Mouse (Mus musculus) v-Abl transformed pro-B cells (cell line): Measurements from ENCODE around the gene Ubfd1.

Source experiments
- in situ Hi-C, 2 experiments: fragments of 400-800 bp; cut with MboI; formaldehyde crosslinking; loops; one replicate each; pipeline ENCODE4 v1.15.1; 2025; ENCODE audit not compliant: unreplicated experiment in 2 of 2

The Ubfd1 gene

DNA sequence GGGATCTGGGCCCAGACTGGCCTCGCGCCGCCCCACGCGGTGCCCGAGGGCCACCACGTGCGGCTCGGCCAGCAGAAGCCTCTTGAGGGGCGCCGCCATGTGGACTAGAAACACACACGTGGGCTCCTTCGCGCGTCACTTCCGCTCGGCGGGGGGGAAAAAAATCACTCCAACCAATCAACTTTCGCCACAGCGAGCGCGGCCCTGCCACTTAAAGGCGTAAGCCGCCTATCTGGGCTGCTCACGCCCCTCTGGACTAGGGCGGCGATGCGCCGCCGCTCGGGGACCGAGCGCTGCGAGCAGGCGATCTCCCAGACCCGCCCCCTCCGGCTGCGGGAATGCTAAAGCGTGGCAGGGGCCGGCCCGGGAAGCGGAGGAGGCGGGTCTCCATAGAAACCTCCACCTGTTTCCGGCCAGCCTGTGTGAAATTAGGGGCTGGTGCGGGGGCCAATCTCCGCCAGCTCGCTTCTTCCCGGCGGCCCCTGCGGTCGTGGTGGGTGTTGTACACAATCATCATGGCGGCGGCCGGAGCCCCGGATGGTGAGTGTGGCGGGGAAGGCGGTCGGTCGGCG is at the start of gene Ubfd1, which contains the start of gene Ears2:
Gene Ubfd1 (plus strand): TSS at position 231 of the 572 bp plus-strand sequence.
Gene Ears2 (minus strand): TSS at position 319 of the 572 bp plus-strand sequence.
- in situ Hi-C loops: loop anchor here in 1 of 2 experiments (5.0 kb wide), 1 partner anchor 80 kb away; no protein-coding TSS in a partner anchor

DNA sequence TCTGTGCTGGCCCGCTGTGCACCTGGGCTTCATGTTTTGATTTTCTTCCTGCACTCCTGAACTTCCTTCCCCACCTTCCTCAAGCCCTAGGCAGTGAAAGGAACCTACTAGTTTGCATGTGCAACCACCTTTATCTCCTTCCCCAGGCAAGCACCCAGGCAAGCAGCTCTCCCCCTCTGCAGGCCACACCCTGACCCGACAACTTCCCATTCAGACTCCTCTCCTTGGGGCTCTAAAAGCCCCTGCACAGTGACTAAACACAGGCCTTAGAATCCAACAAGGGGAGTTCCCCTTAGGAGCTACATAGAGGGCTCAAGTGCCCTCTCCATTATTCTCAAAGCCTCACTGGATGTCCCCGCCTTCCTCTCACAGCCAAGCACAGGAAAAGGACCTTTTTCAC is 48.7 kb upstream of the Ubfd1 start:
- in situ Hi-C loops: no loop called here

DNA sequence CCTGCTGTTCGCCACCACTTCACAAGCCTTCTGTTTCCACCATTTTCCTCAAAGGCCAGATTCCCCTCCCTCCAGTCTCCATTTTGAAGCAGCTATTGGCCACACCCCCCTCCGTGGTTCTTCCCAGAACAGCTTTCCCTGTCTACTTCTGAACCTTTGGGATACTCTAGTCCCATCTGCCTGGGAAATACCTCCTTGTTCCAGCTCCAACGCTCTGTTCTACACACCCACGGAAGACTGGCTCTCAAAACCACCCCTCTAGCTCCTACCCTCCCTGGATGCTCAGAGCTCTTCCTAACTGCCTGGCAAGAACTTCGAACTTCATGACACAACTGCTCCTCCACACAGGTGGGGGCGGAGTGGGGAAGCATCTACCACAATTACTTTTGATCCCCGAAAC is 48.0 kb upstream of the Ubfd1 start:
- in situ Hi-C loops: no loop called here

DNA sequence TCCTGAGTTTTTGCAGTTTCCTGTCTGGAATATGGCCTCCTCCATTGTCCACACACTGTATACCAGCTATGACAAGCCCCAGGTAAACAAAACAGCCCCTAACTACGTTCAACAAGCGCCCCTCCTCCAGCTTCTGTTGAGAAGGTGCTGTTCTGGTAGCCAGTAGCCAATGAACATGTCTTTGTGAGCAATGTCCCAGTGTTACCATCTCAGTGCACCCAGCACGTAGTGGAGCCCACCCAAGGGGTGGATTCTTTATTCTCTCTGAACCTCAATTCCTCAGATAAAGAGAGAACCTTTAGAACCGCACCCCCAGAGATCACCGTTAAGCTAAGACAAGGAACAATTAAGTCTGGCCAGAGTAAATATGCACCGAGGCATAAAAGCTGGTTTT is 46.7 kb upstream of the Ubfd1 start:
- in situ Hi-C loops: no loop called here

DNA sequence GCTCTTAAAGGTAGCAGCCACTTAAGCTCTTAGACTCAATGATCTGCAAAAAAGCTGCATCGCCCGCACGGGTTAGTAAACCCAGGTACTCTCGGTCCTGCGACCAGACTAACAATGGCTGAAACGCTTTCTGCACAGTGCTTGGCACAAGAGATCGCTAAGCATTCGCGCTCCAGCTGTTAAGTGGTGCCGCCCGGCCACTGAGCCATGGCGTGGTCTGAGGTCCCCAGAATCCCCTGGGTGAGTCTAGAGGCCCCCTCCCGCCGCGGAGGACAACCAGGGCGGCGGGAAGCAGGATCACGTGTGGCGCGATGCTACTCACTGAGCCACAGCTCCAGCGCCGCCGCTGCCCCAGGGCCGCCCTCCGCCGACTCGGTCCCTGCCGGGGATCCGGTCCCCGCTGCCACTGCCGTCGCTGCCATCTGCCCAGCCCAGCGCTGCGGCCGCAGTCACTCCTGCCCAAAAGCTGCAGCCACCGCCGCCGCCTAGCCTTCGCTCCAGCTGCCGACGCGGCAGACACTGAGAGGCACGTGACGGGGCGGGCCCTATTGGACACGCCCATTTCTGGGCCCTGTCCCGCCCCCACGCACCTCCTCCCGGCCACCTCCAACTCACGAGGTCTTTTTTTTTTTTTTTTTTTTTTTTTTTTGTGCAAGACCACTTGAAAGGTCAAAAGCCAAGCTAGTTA is 46.2 kb upstream of the Ubfd1 start, which contains the start of gene Gga2:
Gene Gga2 (minus strand): TSS at position 556 of the 688 bp plus-strand sequence.
- in situ Hi-C loops: no loop called here

DNA sequence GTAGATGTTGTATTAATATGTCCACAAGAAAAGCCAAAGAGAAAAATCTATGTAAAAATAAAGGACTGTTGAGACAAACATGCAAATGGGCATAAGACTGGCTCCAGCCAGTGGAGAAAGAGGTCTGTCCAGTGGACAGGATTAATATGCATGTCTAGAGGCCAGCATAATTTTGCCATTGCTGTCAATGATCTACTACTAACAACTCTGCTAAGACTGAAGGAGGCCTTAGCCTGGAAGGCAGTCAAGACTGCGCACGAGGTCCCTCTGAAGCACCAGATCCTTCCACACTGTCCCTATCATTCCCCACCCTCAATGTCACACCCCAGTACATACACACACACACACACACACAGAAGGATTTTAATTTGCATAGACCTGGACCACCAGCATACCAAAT is 44.8 kb upstream of the Ubfd1 start:
- in situ Hi-C loops: no loop called here

DNA sequence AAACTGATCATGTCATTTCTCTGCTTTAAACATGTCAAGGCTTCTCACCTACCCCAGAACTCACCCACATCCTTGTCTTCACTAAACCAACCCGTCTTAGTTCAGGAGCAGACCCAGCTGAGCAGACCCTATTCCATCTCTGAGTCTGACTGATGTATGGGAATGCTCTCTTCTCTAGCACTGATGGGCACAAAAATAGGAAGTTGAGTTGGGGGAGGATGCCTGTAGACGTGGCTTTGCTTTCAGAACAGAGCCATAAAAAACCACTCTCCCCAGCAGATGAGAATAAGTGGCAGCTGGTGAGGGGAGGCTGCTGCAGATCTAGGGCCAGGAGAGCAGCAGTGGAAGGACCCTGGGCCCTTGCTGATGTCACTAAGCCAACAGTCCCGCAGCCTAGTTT is 33.6 kb upstream of the Ubfd1 start:
- in situ Hi-C loops: no loop called here

DNA sequence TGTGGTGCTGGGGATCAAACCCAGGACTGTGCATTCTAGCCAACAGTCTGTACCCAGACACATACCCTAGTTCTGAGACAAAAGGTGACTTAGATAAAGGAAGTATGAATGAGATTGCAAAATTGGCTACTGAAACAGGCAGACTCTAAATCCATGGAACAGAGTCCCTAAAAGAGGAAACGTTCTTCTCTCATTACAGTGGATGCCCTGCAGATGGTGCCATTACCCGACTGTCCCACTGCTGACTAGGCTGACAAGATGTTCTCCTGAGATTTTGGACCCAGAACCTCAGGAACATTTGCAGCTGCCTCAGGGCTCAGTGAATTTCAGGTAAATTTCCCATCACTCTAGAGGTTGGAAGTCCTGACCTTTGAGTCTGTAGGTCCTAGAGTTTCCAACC is 32.6 kb upstream of the Ubfd1 start:
- in situ Hi-C loops: no loop called here

DNA sequence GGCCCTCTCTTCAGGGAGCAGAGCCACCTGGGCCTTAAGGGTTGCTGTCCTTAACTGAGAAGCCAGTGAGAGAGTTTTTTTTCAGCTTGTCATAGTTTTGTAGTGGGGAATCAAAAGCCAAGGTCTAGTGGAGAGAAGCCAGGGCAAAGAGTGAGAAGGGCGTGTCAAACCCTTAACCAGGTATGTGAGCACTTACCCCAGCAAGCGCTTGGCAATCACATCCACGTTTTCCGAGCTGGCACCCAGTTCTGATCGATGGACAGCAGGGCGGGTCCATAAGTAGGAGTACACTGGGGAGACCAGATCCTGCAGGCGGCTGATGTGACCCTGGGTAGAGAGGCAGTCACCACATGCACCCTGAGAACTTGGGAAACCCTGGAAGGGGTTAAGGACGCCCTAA is 22.9 kb upstream of the Ubfd1 start:
- in situ Hi-C loops: no loop called here

DNA sequence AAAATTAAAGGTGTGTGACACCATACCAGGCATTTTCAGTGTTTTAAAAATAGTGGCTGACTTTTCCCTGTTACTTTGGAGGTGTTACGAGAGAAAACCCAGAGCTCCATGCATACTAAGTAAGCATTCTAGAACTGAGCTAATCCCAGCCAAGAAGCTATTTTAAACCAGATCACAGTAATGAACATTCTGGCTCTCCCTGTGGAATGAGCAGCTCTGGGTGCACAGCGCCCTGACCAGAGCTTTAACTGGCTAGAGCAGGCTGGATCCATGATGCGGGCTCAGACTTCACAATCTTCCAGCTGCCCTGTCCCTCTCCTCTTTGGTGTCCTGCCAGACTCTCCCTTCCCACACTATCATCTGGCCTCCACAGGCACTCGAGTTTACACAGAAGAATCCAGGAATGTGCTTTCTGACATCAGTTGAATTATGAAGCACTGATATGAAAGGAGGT is 21.8 kb upstream of the Ubfd1 start:
- in situ Hi-C loops: no loop called here

DNA sequence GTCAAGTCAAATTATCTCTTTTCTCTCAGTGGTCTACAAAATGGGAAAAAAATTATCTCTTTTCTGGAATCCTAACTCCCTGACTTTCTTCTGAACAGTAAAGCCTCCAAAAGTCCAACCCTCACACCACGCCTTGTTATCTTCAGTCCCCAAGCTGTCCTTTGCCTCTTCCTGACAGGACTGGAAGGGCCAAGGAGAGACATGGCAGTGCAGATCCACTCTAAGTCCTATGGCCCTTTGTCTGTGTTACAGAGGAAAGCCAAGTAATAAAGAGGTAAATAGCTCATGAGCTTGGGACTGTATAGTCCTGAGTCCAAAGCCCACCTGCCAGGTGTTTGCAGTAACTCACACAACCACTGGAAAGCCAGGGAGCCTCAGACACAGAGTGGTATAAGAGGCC is 21.3 kb upstream of the Ubfd1 start:
- in situ Hi-C loops: no loop called here

DNA sequence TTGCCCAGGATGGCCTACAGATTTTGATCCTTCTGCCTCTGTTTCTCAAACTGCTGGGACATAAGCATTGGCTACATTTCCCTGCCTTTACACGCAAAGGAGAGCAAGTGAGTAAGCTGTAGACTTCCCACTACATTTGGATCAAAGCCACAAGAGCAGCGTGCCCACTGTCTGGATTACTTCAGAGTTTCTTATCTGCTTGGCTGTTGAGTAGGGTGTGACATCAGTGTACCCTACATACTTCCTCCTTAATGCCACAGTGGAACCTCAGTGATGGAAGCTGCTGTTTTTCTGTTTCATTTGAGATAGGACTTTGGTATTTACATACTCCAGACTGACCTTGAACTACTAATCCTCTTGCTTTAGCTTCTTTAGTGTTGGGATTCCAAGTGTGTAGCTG is 20.2 kb upstream of the Ubfd1 start:
- in situ Hi-C loops: no loop called here

DNA sequence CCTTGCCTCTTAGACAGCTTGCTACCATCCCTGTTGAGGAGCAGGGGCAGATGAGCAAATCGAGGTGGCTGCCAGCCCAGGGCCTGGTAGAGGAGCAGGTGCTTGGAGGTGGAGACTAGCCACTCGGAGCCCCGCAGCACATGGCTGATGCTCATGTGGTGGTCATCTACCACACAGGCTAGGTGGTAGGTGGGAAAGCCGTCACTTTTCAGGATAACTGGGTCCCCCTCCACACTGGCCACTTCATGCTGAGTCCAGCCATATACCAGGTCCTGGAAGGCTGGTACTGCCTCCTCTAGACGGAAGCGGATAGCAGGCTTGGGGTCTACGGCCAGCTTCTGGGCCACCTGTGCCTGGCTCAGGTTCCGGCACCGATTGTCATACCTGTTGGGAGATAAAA is 18.8 kb upstream of the Ubfd1 start:
- in situ Hi-C loops: no loop called here

DNA sequence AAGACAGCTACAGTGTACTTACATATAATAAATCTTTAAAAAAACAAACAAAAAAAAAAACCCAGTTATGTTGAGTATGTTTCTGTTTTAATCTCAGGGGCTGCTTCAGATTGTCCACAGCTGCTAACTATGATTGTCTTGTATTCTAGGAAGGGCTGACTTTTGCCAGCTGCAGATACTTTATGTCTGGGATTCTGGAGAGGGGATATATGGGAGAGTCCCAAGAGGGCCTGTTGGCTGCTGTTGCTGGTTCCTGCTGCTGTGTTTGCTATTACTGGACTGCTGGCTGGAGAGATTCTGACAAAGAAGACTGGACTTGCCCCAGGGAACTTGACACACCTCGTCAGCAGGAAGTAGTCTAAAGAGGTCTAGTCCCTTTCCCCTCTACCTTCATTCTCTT is 16.1 kb upstream of the Ubfd1 start:
- in situ Hi-C loops: no loop called here

DNA sequence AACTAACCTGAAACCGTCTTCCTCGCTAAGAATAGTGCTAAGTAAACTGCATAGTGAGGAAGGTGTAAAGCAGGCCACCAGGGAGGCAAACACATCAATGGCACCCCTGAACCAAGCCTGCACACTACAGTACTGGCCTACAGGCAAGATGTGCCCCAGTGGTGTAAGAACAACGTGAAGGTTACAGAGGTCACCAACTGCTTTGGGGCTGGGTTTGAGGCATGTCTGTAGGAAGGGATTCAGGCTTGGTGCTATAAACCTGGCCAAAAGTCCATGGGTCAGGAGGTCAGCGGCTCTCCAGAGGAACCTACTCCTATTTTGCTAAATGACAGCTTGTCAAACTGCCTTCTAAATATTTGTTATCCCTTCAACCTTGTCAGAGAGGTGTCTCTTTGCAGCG is 10.3 kb upstream of the Ubfd1 start:
- in situ Hi-C loops: no loop called here

DNA sequence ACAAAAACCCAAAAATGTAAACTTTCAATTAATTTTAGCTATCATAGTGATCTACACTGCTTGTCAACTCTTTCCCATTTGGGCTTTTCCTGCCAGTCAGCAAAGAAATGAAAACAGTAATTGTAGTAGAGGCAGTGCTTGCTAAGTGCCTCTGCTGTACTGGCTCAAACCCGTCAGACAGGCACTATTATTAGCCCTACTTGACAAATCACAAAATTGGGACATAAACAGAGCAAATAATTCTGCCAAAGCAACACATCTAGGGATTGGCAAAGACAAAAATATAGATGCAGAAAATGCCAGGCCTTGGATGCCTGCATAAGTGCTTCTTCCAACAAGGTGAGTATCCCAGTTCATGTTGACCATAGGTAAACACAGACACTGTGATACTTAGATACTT is 1.3 kb upstream of the Ubfd1 start:
- in situ Hi-C loops: loop anchor here in 1 of 2 experiments (5.0 kb wide), 1 partner anchor 78 kb away; no protein-coding TSS in a partner anchor

DNA sequence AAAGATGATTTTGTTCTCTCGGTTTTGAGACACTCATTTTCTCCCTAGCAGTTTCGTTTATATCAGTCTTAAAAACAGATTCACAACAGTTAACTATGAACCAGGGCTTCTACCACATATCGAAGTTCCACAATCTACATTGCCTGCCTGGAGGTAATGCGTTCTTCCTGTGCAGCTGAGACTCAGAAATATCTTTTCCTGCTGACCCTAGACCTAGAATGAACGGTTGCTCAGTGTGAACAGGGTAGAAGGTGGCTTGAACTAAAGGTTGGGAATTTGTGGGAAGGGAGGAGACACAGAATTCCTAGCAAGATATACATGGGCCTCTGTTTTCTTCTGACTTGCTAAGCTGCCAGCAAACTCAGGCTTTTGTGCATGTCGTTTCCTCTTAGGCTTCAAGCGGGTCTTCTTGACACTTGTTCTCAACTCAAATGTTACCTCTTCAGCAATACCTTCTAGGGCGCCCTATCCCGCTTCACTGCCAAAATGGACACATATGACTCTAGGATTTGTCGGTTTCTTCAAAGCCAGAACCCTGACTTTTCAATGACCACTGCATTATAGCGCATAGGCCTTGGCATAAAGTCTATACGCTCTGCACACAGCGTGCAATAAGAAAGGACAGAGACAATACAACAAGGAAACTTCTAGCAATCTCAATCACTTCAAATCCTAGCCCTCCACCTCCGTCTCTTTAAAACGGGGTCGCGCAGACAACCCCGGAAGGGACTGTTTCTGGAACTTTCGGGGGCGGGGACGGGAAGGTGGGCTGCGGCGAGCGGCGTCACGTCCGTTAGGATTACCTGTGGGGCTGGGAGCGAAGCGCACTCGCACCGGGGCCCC is 652 bp upstream of the Ubfd1 start:
- in situ Hi-C loops: loop anchor here in 1 of 2 experiments (5.0 kb wide), 1 partner anchor 79 kb away; no protein-coding TSS in a partner anchor

DNA sequence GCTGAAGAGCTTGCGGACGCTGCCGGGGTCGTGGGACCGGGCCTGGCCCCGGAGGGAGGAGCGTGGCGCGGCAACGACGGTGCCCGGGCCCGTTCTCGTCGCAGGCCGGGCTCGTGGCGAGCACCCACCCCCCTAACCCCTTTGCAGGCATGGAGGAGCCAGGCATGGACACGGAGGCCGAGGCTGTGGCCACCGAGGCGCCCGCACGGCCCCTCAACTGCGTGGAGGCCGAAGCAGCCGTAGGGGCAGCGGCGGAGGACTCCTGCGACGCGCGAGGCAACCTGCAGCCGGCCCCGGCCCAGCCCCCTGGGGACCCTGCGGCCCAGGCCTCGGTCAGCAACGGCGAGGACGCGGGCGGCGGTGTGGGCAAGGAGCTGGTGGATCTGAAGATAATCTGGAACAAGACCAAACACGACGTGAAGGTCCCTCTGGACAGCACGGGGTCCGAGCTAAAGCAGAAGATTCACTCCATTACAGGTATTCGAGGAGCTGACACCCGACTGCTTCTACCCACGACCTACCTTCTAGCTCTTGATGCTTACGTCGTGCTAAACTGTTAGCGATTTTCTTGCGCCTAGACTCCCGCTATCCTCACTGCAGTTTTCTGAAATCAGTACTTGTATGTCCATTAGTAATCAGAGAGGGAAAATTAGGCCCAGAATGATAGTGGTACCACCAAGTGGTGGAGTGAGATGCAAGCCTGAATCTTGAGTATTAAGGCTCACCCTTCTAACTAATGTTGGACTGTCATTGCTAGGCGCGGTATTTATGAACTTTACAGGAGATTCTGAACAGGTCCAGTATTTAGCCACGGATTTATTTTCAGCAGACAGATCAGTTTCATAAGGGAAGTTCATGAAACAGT is 774 bp downstream of the Ubfd1 start:
- in situ Hi-C loops: loop anchor here in 1 of 2 experiments (5.0 kb wide), 1 partner anchor 80 kb away; no protein-coding TSS in a partner anchor

DNA sequence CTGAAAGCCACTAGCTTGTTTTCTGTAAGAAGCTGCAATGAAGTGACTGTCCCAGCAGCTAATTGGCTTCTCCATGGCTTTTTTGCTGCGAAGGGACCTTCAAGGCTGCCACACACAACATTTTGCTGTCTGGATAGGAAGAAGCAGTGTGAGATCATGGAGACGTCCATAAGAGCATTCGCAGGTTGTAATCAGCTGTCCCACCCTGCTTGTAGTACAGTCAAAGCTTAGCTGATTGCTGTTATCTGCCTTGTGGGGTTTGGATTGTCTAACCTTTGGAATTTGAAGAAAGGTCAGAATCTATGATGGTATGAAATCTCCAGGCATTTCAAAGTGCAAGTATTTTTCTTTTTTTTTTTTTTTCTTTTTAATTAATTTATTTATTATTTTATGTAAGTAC is 7.4 kb downstream of the Ubfd1 start:
- in situ Hi-C loops: loop anchor here in 1 of 2 experiments (10.0 kb wide), 1 partner anchor 90 kb away; the partner anchor contains the start of gene Cog7
